Mouse (Mus musculus) adrenal gland (tissue): ENCODE results near the gene Prss57.
"Not testable (repeated sequence)": the region's sequence is repeated elsewhere in the genome, so short reads cannot be mapped to it uniquely, and the experiment has no call there.

Source experiments
- intact Hi-C: fragments of 180-260 bp; cut with DNase I; formaldehyde crosslinking; loops from one replicate; pipeline ENCODE4 v1.15.1; 2025

Gene Prss57

DNA sequence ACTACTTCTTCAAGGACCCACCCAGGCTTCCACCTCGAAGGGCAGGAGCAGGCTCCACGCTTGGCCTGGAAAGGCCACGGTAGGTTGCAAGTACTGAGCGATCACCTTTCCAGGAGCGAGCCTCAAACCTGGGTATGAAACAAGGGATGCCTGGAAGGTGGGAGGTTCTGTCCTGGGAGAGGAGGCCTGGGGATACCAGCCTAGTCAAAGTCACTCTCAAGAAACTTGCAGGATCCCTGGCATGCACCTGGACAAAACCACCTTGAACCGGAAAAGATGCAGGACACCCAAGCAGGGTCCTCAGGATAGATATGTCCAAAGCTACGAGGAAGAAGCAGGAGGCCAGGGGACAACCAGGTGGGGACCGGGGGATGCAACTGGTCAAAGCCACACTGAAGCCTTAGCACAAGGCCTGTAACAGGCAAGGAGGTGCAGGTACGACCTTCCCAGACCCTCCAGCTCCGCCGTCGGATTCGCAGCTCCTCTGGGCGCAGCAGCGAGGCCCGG, 24.7 kb downstream of the Prss57 start:
- intact Hi-C loops, result no loop called here

DNA sequence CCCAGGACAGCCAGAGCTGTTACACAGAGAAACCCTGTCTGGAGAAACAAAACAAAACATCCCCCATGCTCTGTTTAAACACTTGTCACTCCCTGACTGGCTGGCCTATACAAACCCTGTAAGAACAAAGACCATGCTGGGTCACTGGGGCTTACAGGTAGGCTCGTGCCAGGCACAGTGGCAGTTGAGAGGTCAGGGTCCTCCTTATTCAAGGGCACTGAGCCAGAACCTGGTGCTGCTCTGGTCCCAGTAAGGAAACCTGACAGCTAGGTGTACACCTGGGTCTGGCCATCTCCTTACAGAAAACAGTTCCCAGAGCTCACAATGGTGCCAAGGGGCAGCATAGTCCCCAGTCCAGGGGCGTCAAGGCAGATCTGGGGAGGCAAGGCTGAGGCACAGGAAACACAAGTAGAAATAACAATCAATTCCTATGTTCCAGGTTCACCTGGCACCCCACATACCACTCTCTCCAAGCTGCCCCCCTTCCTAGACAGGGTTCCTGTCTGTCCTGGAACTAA, 25.5 kb downstream of the Prss57 start:
- intact Hi-C loops, result no loop called here

DNA sequence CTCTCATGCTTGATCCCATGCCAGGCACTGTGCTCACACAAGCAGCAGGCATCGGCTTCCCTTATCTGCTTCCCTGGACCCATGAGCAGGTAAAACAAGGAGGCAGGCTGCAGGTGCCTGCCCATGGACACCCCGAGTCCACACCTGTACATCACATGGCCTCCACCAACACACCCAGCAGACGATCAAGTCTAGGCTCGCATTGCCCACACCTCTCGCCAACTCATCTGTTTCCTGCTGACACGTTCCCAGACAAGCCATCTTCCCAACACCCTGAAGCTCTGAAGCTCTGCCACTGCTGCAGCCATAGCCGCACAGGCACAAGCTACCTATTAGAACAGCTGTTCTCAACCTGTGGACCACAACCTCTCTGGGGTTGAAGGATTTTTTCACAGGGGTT, 26.5 kb downstream of the Prss57 start:
- intact Hi-C loops, result no loop called here

DNA sequence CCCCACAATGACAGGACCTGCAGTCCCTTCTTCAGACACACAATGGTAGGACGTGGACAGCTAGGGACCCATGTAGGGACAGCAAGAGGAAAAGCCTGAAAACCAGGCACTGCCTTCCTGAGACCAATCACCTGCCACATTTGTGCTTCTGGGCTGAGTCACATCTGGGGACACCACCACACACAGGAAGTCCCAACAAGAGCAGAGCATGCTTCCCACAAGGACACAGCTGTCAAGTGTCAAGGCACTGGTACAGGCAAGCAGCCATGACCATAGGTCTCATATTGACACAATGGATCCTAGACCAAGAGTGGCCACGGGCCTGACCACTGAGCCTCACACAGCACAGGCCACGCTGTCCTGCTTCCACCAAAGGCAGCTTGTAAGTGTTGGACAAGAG, 27.9 kb downstream of the Prss57 start:
- intact Hi-C loops, result no loop called here

DNA sequence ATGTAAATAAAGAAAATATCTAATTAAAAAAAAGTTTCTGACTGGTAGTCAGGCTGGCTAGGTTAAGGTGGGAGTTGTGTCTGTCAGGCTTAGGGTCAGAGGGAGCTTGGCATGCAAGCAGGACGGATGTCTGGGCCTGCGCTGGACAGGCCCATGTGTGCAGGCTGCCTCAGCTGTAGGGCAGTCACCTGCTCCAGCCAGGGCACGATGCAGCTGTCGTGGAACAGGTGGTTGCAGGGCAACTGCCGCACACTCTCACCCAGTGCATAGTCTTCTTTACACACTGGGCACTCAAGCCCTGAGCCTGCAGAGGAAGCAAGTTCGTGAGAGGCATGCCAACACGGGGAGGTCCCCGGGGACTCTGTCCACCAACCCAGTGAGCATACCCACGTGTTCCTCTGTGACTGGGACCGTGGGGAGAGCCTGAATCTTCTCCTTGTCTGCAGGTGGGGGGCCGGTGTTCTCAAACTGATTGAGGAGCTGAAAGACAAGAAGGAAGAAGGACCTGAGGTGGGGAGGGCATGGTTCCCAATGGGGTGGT, 30.1 kb downstream of the Prss57 start:
- intact Hi-C loops, result no loop called here

DNA sequence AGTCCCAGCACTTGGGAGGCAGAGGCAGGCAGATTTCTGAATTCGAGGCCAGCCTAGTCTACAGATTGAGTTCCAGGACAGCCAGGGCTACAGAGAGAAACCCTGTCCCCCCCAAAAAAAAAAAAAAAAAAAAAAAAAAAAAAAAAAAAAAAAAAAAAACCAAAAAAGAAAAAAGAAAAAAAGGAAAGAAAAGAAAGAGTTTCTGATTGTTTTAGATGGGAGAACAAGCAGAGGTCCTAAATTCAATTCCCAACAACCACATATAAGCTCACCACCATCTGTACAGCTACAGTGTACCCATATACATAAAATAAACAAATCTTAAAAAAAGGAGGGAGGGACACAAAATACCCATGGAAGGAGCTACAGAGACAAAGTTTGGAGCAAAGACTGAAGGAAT, 31.1 kb downstream of the Prss57 start:
- intact Hi-C loops, result not testable (repeated sequence)

DNA sequence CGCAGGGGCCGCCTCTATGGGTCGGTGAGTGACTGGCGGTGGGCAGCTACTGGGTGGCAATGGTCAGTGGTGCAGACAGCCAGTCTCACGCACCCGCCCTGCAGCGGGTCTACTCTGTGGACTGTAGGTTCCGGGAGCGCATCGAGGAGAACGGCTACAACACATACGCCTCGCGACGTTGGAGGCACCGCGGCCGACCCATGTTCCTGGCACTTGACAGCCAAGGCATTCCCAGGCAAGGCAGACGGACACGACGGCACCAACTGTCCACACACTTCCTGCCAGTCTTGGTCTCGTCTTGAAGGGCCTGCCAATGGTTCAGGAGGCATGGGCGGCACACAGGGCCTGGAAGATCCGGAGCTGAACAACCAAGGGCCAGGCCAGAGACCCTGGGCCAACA, 34.1 kb downstream of the Prss57 start:
- intact Hi-C loops, result no loop called here

DNA sequence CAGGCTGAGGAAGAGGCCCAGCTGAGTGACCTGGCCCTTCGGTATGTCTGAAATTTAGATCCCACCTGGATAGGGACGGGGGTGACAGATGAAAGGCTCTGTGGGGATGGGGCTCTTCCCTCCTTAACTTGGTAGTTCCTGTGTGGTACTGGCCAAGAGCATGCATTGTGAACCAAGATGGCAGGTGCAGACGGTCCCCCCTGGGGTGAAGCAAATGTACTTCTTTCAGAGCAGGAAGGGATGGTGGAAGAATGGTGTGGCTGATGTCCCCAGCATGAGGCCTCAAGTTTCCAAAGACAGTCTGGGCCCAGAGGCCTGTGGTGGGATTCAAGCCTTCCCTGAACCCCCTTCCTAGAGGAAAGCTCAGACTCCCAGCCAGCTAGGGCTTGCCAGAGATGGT, 34.9 kb downstream of the Prss57 start:
- intact Hi-C loops, result no loop called here

DNA sequence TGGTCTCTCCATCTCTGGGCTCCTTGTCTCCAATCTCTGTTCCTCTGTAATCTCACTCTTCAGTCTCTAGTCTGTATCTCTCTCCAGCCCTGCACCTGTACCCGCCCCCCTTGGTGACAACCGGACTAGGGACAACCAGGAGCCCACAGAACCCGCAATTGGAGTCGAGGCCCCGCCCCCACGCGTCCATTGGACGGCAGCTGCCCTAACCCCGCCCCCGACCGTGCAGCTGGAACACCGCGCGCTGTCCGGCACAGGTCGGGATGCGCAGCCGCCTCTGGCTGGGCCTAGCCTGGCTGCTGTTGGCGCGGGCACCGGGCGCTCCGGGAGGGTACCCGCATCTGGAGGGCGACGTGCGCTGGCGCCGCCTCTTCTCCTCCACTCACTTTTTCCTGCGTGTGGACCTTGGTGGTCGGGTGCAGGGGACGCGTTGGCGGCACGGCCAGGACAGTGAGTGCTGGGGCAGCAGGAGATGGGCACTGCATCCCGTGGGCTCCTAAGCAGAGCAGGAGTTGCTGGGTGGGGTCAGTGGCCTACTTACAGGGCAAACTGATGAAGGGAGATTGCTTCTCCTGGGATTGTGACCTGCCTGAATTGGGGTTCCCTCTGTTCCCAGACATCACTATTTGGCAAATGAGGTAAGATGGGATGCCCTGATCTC, 35.8 kb downstream of the Prss57 start, which contains the start of gene Fgf22:
Fgf22 (plus strand) TSS at position 221 of the 661 bp plus-strand sequence.
- intact Hi-C loops, result no loop called here

DNA sequence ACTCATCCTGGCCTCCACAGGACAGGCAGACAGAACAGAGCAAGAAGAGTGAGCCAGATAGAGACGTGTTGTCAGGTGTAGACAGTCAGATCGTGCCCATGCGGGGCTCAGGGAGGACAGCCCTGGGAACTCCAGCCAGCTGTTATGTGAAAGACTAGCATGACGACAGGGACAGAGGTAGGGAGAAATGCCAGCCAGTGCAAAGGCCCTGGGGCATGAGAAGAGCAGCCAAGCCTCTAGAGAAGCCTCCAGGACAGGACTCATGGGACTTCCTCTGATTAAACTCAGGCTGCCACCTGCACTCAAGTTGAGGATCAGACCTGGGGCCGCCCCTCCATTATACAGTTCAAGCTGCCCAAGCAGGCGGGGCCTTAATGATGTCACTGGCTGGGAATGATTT, 42.3 kb downstream of the Prss57 start:
- intact Hi-C loops, result no loop called here

DNA sequence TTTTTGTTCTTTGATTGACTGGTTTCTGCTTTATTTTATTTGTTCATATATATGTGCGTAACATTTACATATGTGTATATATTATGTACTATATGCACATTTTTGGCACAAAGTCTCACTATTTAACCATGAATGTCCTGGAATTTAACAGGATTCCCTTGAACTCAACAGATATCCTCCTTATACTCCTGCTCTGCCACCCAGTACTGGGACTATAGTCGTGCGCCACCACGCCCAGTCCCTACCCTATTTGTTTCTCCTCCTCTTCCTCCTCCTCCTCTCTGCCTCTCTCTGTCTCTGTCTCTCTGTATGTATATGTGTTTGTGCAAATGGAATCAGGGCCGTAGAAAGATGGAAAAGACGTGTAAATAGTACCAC, 44.0 kb downstream of the Prss57 start:
- intact Hi-C loops, result no loop called here

DNA sequence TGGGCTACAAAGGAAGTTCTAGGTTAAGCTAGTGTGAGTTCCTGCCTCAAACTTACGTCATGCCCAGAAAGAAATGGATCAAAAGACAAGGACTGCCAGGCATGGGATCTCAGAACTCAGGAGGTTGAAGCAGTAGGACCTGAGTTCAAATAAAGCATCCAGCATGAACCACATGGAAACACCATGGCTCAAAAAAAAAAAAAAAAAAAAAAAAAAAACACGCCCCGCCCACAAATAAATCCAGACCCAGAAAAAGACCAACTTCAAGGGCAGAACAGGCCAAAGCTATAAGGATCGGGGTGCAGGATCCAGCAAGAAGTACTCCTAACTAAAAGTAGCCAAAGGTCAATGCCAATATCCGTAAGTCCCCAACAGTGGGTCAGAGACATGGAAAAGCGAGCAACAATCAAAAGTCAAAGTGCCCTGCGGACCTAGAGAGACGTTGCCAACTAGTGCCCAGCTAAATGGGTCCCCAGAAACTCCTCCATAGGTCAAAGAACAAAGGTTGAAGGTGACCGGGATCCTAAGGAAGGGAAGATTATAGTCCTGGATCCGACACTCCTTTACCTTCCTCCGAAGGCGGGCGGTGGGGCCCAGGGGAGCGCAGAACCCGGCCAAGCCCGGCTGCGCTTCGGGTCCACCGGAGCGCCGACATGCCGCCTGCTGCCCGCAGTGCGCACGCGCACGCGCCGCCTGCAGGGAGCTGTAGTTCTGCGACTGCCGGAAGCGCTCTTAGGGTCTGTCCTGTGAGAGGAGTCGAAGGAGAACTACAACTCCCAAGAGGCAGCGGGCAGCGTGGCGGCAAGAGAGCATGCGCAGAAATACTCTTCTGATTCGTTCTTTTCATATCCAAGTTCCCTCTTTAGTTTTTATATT, 44.6 kb downstream of the Prss57 start, which contains the start of gene Polrmt:
Polrmt (minus strand) TSS at position 684 of the 876 bp plus-strand sequence.
- intact Hi-C loops, result no loop called here

DNA sequence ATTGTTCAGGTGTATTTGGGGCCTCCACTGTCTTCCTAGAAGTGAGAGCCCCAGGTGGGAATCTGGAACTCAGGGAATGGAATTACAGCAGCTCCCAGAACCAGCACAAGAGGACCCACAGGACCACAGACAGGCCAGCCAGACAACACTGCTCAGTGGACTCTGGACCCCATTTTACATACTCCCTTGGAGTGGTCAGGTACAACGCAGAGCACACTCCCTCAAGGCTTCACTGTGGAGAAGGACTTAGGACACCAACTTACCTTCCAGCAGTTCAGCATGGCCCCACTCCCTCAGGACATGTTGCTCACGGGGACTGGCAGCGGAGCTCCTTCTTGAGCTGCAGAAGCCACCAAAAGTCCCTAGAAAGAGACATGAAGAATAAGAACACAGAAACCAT, 45.4 kb downstream of the Prss57 start:
- intact Hi-C loops, result no loop called here

DNA sequence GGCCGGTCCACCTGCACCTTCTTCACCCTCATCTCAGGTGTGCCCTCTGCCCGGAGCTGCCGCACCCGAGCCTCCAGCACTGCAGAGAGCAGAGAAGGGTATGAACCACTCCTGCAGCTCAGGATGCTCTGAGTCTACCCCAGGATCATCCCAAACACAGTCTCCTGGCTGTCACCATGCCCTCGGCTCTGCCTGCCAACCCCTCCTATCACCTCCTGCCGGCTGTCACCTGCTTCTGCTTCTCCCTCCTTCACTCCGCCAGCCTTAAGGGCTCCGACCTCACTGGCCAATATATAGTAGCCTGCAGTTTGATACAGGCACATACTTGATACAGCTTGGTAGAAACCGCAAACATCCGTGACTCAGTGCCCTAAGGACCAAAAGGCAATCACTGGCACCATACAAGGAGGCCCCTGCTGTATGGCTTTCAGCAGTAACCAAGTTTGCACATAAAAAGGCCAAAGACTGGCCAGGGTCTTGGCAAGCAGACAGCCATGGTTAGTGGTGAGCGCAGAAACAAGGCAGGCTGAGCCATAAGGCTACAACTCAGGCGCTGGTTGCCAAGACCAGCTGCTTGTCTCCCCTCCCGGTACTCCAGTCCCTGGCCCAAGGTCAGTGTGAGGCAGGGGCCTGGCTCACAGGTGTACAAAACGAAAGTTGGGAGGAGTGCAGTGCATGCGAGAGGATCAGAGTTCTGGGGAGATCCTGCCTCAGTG, 47.0 kb downstream of the Prss57 start:
- intact Hi-C loops, result no loop called here

DNA sequence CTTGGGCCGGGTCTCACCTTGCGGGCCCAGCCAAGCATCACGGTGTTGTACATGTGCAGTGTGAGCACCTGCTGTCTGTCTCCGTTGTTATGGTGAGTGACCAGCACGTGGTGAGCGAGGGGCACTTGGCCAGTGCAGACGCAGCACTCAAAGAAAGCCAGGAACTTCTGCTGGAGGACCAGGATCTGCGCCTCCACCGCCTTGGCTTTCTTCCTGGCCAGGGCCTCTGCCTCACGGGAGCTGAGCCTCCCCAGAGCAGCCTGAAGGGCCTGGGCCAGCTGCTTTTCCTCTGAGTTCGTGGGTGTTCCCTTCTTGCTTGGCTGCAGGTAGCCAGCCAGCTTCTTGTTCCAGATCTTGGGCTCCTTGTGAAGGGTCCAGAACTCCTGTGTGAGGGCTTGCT, 47.6 kb downstream of the Prss57 start:
- intact Hi-C loops, result no loop called here

DNA sequence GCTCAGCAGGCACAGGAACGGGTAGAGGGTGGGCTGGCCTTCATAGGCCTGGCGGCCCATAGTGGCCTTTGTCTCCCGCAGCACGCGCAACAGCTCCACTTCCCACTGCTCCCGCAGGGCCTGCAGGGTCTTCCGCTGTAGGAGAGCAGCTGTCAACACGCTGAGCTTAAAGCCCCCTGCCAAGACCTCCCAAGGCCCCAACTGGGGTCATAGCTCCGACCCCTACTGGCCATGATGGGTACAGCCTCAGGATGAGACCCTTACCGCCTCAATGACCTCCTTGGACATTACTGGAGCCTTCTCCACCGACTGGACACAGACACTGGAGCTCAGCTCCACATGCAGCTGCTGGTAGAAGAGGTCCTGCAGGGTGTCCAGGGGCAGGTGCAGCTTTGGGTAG, 49.9 kb downstream of the Prss57 start:
- intact Hi-C loops, result no loop called here

DNA sequence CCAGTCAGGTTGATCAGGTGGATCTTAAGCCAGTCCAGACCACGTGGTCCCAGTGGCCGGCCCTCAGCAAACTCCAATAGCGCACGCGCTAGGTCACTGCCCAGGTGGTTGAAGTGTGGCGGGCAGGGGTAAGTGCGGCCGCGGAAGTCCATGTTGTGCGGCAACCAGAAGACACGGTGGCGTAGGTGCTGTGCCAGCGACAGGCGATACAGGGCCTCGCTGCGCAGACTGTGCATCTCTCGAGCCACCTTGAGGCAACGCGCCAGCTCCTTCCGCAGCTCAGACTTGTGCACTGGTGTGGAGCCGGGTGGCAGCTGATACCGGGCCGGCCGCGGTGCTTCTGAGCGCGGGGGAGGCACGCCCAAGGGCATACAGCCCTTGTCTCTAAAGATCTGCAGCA, 51.5 kb downstream of the Prss57 start:
- intact Hi-C loops, result no loop called here

DNA sequence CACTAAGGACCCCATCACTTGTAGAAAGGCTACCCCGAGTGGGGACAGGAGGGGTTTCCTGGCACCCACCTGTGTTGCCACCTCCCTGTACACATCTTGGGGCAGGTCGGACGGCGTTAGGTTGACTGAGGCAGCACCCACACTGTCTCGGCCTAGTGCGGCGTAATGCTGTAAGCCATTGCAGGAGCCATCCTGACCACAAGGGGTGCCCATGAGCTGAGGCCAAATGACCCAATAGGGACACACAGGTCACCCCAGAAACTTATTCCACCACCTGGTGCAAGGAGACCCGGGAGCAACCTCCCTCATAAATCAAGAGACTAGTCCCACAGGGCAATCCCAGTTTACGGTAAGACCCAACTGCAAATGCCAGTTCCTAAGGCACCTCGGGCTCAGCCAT, 52.5 kb downstream of the Prss57 start:
- intact Hi-C loops, result no loop called here

DNA sequence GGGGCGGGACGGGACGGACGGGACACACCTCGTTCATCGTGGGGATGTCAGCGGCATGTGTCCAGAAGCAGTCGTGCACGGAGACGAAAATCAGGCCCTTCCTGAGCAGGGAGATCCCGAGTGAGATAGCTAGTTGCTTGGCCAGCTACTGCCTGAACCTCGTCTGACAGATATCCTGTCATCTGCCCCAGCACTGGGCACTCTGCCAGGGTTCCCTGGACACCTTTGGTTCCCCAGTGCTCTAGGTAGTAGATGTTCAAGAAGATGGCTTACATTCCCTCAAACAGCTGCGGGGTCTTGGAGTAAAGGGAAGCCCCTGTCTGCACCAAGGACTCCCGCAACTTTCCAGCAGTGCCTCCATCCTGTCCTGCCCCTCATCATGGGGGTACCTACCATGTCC, 54.1 kb downstream of the Prss57 start:
- intact Hi-C loops, result no loop called here

DNA sequence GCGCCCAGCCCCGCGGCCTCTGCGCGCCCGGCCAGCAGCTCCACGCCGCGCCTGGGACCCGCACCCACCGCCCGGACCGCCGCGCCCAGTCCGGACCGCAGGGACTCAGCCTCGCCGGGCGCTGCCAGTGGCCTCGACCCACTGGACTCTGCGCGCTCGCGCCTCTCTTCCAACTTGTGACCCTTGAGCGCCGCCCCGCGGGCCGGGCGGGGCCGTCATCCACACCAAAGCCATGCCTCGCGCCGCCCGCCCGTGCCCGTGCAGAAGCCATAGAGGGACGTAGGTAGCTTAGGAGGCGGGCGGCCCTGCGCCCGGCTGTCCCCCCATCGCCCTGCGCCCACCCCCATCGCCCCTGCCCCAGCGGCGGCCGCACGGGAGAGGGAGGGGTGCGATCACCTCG, 55.4 kb downstream of the Prss57 start:
- intact Hi-C loops, result no loop called here

DNA sequence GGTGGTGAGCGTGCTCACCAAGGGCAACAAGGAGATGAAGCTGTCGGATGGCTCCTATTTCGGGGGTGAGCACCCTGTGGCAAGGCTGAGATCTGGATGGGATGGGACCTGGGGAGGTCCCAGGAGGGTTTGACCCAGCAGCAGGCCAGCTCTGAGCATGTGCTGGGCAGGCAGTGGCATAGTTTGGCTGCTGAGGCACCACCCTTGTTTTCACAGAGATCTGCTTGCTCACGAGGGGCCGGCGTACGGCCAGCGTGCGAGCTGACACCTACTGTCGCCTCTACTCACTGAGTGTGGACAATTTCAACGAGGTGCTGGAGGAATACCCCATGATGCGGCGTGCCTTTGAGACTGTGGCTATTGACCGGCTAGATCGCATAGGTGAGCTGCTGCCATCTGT, 56.9 kb downstream of the Prss57 start:
- intact Hi-C loops, result no loop called here
